Mouse (Mus musculus) heart, postnatal 0 days (tissue): ENCODE results near the gene Gm28434. TPM values are rescaled to one million over a fixed set of nuclear protein-coding genes. Genes with fewer than 3 reads are reported as not detected.

ENCODE experiments used
- ATAC-seq: fragments of 200-750 bp; cut with Nextera tagmentation; 2 replicates; pipeline ENCODE4 v1.8.0; 2017; ENCODE audit warnings: low read depth, moderate number of reproducible peaks, moderate library complexity; ENCODE audit not compliant: insufficient read depth
- DNase-seq: peaks from one replicate; pipeline ENCODE4 v3.0.0-alpha.2; 2016; ENCODE audit warnings: low spot score
- H3K27ac ChIP-seq: fragments of 300-500 bp; sonication (generic); 2 replicates; pipeline ENCODE4 v1.5.1; 2014; ENCODE audit warnings: low read depth, mild to moderate bottlenecking
- H3K27me3 ChIP-seq: fragments of 300-500 bp; sonication (generic); 2 replicates; pipeline ENCODE4 v1.6.1; 2014; ENCODE audit warnings: low read length, mixed read lengths; ENCODE audit not compliant: control insufficient read depth, insufficient read depth
- H3K36me3 ChIP-seq: fragments of 300-500 bp; sonication (generic); replicated peaks from 2 replicates; pipeline ENCODE4 v1.6.1; 2014; ENCODE audit warnings: low read length, mixed read lengths; ENCODE audit not compliant: control insufficient read depth, insufficient read depth
- H3K4me1 ChIP-seq: fragments of 300-500 bp; sonication (generic); 2 replicates; pipeline ENCODE4 v1.6.1; 2014; ENCODE audit warnings: antibody characterized with exemption; ENCODE audit not compliant: control insufficient read depth, insufficient read depth
- H3K4me2 ChIP-seq: fragments of 300-500 bp; sonication (generic); 2 replicates; pipeline ENCODE4 v1.6.1; 2014; ENCODE audit warnings: low read depth, mild to moderate bottlenecking, low read length, moderate library complexity
- H3K4me3 ChIP-seq: fragments of 300-500 bp; sonication (generic); 2 replicates; pipeline ENCODE4 v1.5.1; 2014; ENCODE audit warnings: low read depth, low read length
- H3K9ac ChIP-seq: fragments of 300-500 bp; sonication (generic); replicated peaks from 2 replicates; pipeline ENCODE4 v1.6.1; 2014; ENCODE audit warnings: low read depth, low read length, mixed read lengths
- H3K9me3 ChIP-seq: fragments of 300-500 bp; sonication (generic); replicated peaks from 2 replicates; pipeline ENCODE4 v1.6.1; 2016; ENCODE audit warnings: low read length; ENCODE audit not compliant: control insufficient read depth
- CTCF ChIP-seq: IDR thresholded peaks from 2 replicates; pipeline ENCODE4 v1.5.1; 2016; ENCODE audit warnings: antibody characterized with exemption, control low read depth, low read depth
- EP300 ChIP-seq: IDR thresholded peaks from 2 replicates; pipeline ENCODE4 v1.6.1; 2016; ENCODE audit warnings: antibody characterized with exemption, low read depth
- WGBS: fragments of 180-500 bp; shearing (Covaris S2); extraction: QIAGEN DNeasy Blood & Tissue Kit; methylation state at CpG from one replicate; pipeline ENCODE4 v1.1.7; 2014; 5-methylcytosine and 5-hydroxymethylcytosine counted together
- polyA plus RNA-seq: library from polyadenylated mRNA; unstranded; fragments of >200 nt; fragmentation: Nextera tagmentation; extraction: Ambion mirVana; gene quantifications from 2 replicates; pipeline ENCODE4 v1.2.1, GENCODE M21; 2015
- total RNA-seq: library from RNA; depleted of rRNA; stranded (reverse); fragments of >200 nt; gene quantifications from 2 replicates; pipeline ENCODE4 v1.2.3, GENCODE M21; 2014; ENCODE audit warnings: low replicate concordance; rRNA removed

Gm28434 gene
- total and polyA plus RNA-seq, 2 experiments from 2014 or later: not detected

- no peak within 1 kb of the TSS for H3K4me3 ChIP-seq
- no peak within 1 kb of the TSS for H3K9ac ChIP-seq
- H3K36me3 ChIP-seq: no peaks in the 10 kb centered on the region
- no peaks in the 10 kb centered on the region for H3K4me1 ChIP-seq
- 66% methylated on average over 3 of the region's 3 CpGs for WGBS
- H3K4me2 ChIP-seq: no peak within 1 kb of the TSS
- no peak for TF ChIP-seq CTCF
- TF ChIP-seq EP300: no peak
- H3K27ac ChIP-seq: no peak within 1 kb of the TSS
- H3K9me3 ChIP-seq: no peaks in the 10 kb centered on the region
- DNase-seq (no peak), ATAC-seq (no peak)
- H3K27me3 ChIP-seq: no peaks in the 10 kb centered on the region
These were observed 9.8 kb downstream of the Gm28434 start, which contains the start of gene Cabs1 for GRCm38 (mm10) chr5:87979139-87979538. Gene Cabs1 (plus strand): TSS chr5:87979439.

GRCm38 (mm10) chr5:87982468-87983214 lies 13.3 kb downstream of the Gm28434 start:
- Histone ChIP-seq H3K9ac (no peak overlapping the region), H3K27ac (no peak overlapping the region), H3K36me3 (no peaks in the 10 kb centered on the region), H3K4me3 (no peak overlapping the region), H3K4me2 (no peak overlapping the region), H3K4me1 (no peaks in the 10 kb centered on the region), H3K27me3 (no peaks in the 10 kb centered on the region), H3K9me3 (no peaks in the 10 kb centered on the region)
- DNase-seq (no peak), ATAC-seq (no peak)
- 33% methylated on average over 3 of the region's 3 CpGs for WGBS
- no peak for TF ChIP-seq EP300
- TF ChIP-seq CTCF: no peak

- Histone ChIP-seq H3K27ac (no peak within 1 kb of the TSS), H3K27me3 (no peaks in the 10 kb centered on the region), H3K36me3 (no peaks in the 10 kb centered on the region), H3K9me3 (no peaks in the 10 kb centered on the region), H3K4me2 (no peak within 1 kb of the TSS), H3K4me3 (no peak within 1 kb of the TSS), H3K9ac (no peak within 1 kb of the TSS), H3K4me1 (no peaks in the 10 kb centered on the region)
- no peak for ATAC-seq
- WGBS: 61% methylated on average over 3 of the region's 3 CpGs
- TF ChIP-seq EP300: no peak
- no peak for TF ChIP-seq CTCF
- DNase-seq: no peak
These were observed 32.9 kb downstream of the Gm28434 start, which contains the start of gene Smr3a for GRCm38 (mm10) chr5:88002249-88002648. Gene Smr3a (plus strand): TSS chr5:88002549.

- no peak for ATAC-seq
- TF ChIP-seq EP300 (no peak), CTCF (no peak)
- Histone ChIP-seq H3K27ac (no peak overlapping the region), H3K4me1 (no peaks in the 10 kb centered on the region), H3K4me2 (no peak overlapping the region), H3K4me3 (no peak overlapping the region), H3K9ac (no peak overlapping the region), H3K27me3 (no peaks in the 10 kb centered on the region), H3K36me3 (no peaks in the 10 kb centered on the region), H3K9me3 (no peaks in the 10 kb centered on the region)
- no peak for DNase-seq
These were observed 35.9 kb downstream of the Gm28434 start for GRCm38 (mm10) chr5:88005241-88005640.

Other genes with a start within 250 kb of the Gm28434 start
- not detected in 2 replicates for gene Csn1s2a, start 194.9 kb upstream of the Gm28434 start, total RNA-seq
- not detected in 2 replicates for gene Csn1s2a, start 194.9 kb upstream of the Gm28434 start, polyA plus RNA-seq
- not detected in 2 replicates for gene Csn1s2b, start 161.4 kb upstream of the Gm28434 start, total RNA-seq
- not detected in 2 replicates for gene Csn1s2b, start 161.4 kb upstream of the Gm28434 start, polyA plus RNA-seq
- gene Prr27, start 143.8 kb upstream of the Gm28434 start, total RNA-seq: not detected in 2 replicates
- not detected in 2 replicates for gene Prr27, start 143.8 kb upstream of the Gm28434 start, polyA plus RNA-seq
- not detected in 2 replicates for gene Odam, start 84.5 kb upstream of the Gm28434 start, total RNA-seq
- gene Odam, start 84.5 kb upstream of the Gm28434 start, polyA plus RNA-seq: not detected in 2 replicates
- not detected in 2 replicates for gene Csn3, start 43.9 kb upstream of the Gm28434 start, total RNA-seq
- gene Csn3, start 43.9 kb upstream of the Gm28434 start, polyA plus RNA-seq: not detected in 2 replicates
- not detected in 2 replicates for gene 2310003L06Rik, start 58 bp upstream of the Gm28434 start, total RNA-seq
- gene 2310003L06Rik, start 58 bp upstream of the Gm28434 start, polyA plus RNA-seq: not detected in 2 replicates
- not detected in 2 replicates for gene Cabs1, start 9.9 kb downstream of the Gm28434 start, total RNA-seq
- gene Cabs1, start 9.9 kb downstream of the Gm28434 start, polyA plus RNA-seq: not detected in 2 replicates
- gene Smr3a, start 33.0 kb downstream of the Gm28434 start, total RNA-seq: not detected in 2 replicates
- not detected in 2 replicates for gene Smr3a, start 33.0 kb downstream of the Gm28434 start, polyA plus RNA-seq
- gene Smr2, start 117.0 kb downstream of the Gm28434 start, total RNA-seq: not detected in 2 replicates
- gene Smr2, start 117.0 kb downstream of the Gm28434 start, polyA plus RNA-seq: not detected in 2 replicates
- not detected in 2 replicates for gene Gm11116, start 142.0 kb downstream of the Gm28434 start, total RNA-seq
- gene Gm11116, start 142.0 kb downstream of the Gm28434 start, polyA plus RNA-seq: not detected in 2 replicates
- gene Gm11115, start 184.6 kb downstream of the Gm28434 start, total RNA-seq: not detected in 2 replicates
- gene Gm11115, start 184.6 kb downstream of the Gm28434 start, polyA plus RNA-seq: not detected in 2 replicates